Mouse (Mus musculus) lung, embryonic 16.5 days (tissue): ENCODE measurements around the gene Actr1b. TPM values are rescaled to one million over a fixed set of nuclear protein-coding genes. Genes with fewer than 3 reads are reported as not detected.

Experiments used
- ATAC-seq: fragments of 200-750 bp; cut with Nextera tagmentation; 2 replicates; pipeline ENCODE4 v1.8.0; 2017; ENCODE audit warnings: low read depth, mild to moderate bottlenecking, moderate library complexity
- H3K27ac ChIP-seq: fragments of 300-500 bp; sonication (generic); 2 replicates; pipeline ENCODE4 v1.5.1; 2014; ENCODE audit warnings: mild to moderate bottlenecking, control low read depth, low read length
- H3K27me3 ChIP-seq: fragments of 300-500 bp; sonication (generic); 2 replicates; pipeline ENCODE4 v1.6.1; 2014; ENCODE audit warnings: low read depth, low read length, mixed read lengths; ENCODE audit not compliant: control insufficient read depth, insufficient read depth
- H3K36me3 ChIP-seq: fragments of 300-500 bp; sonication (generic); 2 replicates; pipeline ENCODE4 v1.6.1; 2014; ENCODE audit warnings: low read length; ENCODE audit not compliant: control insufficient read depth, insufficient read depth
- H3K4me1 ChIP-seq: fragments of 300-500 bp; sonication (generic); replicated peaks from 2 replicates; pipeline ENCODE4 v1.6.1; 2014; ENCODE audit warnings: low read length, mixed read lengths; ENCODE audit not compliant: control insufficient read depth, insufficient read depth
- H3K4me2 ChIP-seq: fragments of 300-500 bp; sonication (generic); 2 replicates; pipeline ENCODE4 v1.6.1; 2014; ENCODE audit warnings: low read depth, low read length, control low read depth
- H3K4me3 ChIP-seq: fragments of 300-500 bp; sonication (generic); 2 replicates; pipeline ENCODE4 v1.5.1; 2014; ENCODE audit warnings: mild to moderate bottlenecking, low read length, control low read depth
- H3K9ac ChIP-seq: fragments of 300-500 bp; sonication (generic); 2 replicates; pipeline ENCODE4 v1.6.1; 2014; ENCODE audit warnings: low read length, control low read depth
- H3K9me3 ChIP-seq: fragments of 300-500 bp; sonication (generic); 2 replicates; pipeline ENCODE4 v1.6.1; 2016; ENCODE audit warnings: low read length; ENCODE audit not compliant: control insufficient read depth
- WGBS: fragments of 180-500 bp; shearing (Covaris S2); extraction: QIAGEN DNeasy Blood & Tissue Kit; methylation state at CpG from one replicate; pipeline ENCODE4 v1.1.7; 2014; 5-methylcytosine and 5-hydroxymethylcytosine counted together
- polyA plus RNA-seq: library from polyadenylated mRNA; unstranded; fragments of >200 nt; fragmentation: Nextera tagmentation; extraction: Ambion mirVana; gene quantifications from 2 replicates; pipeline ENCODE4 v1.2.1, GENCODE M21; 2015

Actr1b gene
- polyA plus RNA-seq, 1 experiment from 2014 or later = 93.1 TPM

DNA sequence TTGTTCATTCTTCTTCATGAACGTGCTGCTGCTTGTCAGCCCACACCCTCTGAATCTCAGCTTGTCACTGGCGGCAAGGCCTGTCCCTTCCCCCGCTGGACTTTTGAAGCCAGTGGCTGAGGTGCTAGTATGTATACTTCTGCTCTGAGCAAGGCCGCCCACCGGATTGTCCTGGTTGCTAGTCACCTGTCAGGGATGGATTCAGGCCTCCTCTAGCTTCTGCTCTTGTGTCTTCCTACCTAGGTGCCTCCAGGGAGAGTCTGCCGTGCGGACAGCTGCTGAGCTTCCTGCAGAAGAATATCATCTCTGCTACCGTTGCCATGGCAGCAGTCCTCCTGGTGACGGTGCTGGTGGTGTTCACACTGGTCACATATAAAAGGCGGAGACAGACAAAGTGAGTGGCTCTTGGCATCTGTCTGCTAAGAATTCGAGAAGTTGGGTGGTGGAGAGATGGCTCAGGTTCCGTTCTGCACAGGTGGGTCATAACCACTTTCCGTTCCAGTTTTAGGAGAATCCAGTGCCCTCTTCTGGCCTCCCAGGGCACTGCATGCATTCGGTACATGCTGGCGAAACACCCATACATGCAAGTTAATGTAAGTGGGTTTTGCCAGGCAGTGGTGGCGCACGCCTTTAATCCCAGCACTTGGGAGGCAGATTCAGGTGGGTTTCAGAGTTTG is 30.2 kb upstream of the Actr1b start:
- 13% methylated on average over 17 of the region's 17 CpGs for WGBS
- no peaks in the 10 kb centered on the region for H3K4me1 ChIP-seq
- ATAC-seq = no peak

GRCm38 (mm10) chr1:36743046-36743445 is 28.8 kb upstream of the Actr1b start:
- Histone ChIP-seq H3K36me3 (no peaks in the 10 kb centered on the region), H3K4me2 (no peak overlapping the region), H3K4me3 (no peak overlapping the region), H3K4me1 (no peaks in the 10 kb centered on the region), H3K27ac (no peak overlapping the region), H3K9me3 (no peaks in the 10 kb centered on the region), H3K9ac (no peak overlapping the region), H3K27me3 (peaks cover 3% of the 10 kb centered on the region; the same call in 1 of the 2 replicates)
- WGBS = 60% methylated on average over 9 of the region's 9 CpGs
- no peak for ATAC-seq

More for the DNA sequence above, 30.2 kb upstream of the Actr1b start:
- Histone ChIP-seq H3K4me3 (peak overlapping the region; percentile 18; the same call in 1 of the 2 replicates), H3K9ac (no peak overlapping the region), H3K27ac (no peak overlapping the region), H3K27me3 (peaks cover 3% of the 10 kb centered on the region; the same call in 1 of the 2 replicates), H3K9me3 (no peaks in the 10 kb centered on the region), H3K4me2 (peak overlapping the region; percentile 41), H3K36me3 (no peaks in the 10 kb centered on the region)

DNA sequence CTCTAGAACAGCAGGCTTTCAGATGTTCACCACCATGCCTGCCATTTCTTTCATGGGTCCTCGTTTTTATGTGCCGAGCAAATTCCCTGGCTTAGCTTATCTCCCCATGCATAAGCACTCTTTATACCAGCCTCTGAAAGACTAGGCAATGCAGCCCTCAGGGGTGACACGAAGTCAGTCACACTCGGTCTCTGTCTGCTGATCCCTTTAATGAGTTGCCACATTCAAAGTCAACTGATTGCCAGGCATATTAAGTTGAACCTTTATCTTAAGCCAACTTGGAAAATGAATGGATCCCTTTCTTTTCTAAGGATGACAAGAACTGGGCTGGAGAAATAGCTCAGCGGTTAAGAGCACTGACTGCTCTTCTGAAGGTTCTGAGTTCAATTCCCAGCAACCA is 25.0 kb upstream of the Actr1b start:
- Histone ChIP-seq H3K9me3 (no peaks in the 10 kb centered on the region), H3K27me3 (peaks cover 3% of the 10 kb centered on the region; the same call in 1 of the 2 replicates), H3K4me1 (no peaks in the 10 kb centered on the region), H3K4me2 (no peak overlapping the region), H3K36me3 (no peaks in the 10 kb centered on the region), H3K4me3 (no peak overlapping the region), H3K27ac (no peak overlapping the region), H3K9ac (no peak overlapping the region)
- ATAC-seq = no peak
- 59% methylated on average over 5 of the region's 5 CpGs for WGBS

DNA sequence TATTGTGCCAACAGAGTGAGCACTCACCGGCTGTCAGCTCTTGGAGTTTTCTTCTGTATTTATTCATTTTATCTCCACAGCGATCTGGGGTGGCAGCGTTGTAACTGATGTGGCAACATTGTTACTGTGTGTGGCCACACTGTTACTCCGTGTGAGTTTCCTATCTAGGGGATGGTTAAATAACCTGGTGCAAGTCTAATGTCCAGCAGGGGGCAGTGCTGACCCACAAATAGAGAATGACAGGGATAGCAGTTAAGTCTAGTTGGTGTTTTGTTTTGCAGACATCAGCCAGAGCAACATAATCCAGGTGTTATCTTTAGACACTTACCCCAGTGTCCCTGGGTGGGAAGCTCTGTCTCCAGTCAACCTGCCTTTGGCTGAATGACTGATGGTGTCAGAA is 23.1 kb upstream of the Actr1b start:
- no peak overlapping the region for H3K4me2 ChIP-seq
- no peak; the same call in 1 of the 2 replicates for ATAC-seq
- H3K27me3 ChIP-seq = no peaks in the 10 kb centered on the region
- WGBS = 11% methylated on average over 4 of the region's 4 CpGs
- no peak overlapping the region for H3K9ac ChIP-seq
- no peak overlapping the region for H3K27ac ChIP-seq
- H3K4me3 ChIP-seq = no peak overlapping the region
- H3K36me3 ChIP-seq = no peaks in the 10 kb centered on the region
- H3K9me3 ChIP-seq = no peaks in the 10 kb centered on the region
- no peaks in the 10 kb centered on the region for H3K4me1 ChIP-seq

DNA sequence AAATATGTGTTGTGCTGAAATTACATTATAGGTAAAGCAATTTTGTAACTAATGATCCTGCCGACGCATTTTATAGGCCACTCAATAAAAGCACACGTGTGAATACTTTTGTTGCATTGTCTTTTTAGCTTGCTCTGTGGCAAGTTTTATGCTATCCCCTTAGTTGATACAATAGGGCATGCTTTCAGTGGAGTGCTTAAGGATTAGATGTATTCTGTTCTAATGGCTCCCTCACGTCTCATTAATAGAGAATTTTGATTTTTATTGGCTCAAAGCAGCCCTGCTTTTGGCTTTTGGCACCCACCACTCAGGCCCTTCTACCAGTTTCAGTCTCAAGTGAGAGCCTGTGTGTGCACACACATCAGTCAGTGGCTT is 9.8 kb upstream of the Actr1b start:
- Histone ChIP-seq H3K9me3 (no peaks in the 10 kb centered on the region), H3K4me3 (no peak overlapping the region), H3K9ac (no peak overlapping the region), H3K27me3 (no peaks in the 10 kb centered on the region), H3K4me1 (peaks cover 4% of the 10 kb centered on the region), H3K27ac (no peak overlapping the region), H3K36me3 (no peaks in the 10 kb centered on the region), H3K4me2 (no peak overlapping the region)
- ATAC-seq = no peak
- WGBS = 67% methylated on average over 4 of the region's 4 CpGs

DNA sequence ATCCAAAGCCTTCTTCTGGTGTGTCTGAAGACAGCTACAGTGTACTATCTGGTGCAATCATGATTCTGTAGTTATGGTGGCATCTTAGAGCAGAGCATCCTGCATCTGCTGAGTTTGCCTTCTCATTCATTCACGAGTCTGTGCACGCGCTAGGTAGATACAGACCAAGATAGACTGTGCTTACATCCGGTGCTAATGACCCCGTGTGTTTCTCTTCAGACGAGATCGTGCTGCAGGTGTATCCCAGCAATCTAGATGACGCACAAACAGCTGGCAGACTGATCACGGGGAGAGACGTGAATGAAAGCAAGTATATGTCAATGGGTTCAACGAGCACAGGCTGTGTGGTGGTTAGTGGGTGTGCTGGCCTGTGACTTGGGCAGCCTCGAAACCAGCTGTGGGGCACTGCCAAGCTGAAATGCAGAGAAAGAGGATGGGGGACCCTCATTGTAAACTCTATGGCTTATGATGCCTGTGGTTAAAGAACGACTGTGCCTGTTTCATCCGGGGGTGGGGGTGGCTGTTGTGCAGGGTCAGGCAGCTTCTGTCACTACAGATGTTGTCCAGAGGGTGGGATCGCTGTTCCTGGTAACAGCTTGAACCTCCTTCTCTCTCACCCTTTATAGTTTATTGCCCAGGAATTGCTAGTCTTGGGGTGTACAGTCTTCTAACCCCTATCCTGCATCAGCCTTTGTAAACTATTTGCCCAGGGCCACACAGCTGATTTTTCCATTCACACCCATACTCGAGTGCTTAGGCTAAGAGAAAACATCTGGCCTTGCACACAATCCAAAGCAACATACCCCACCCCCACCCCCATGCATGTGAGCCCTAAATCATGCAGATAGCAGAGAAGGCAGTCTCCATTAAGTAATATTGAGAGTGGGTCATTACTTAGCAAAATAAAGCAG is 9.2 kb upstream of the Actr1b start:
- Histone ChIP-seq H3K36me3 (no peaks in the 10 kb centered on the region), H3K9me3 (no peaks in the 10 kb centered on the region), H3K4me1 (peaks cover 4% of the 10 kb centered on the region), H3K4me3 (no peak overlapping the region), H3K27ac (no peak overlapping the region), H3K27me3 (no peaks in the 10 kb centered on the region), H3K9ac (no peak overlapping the region), H3K4me2 (no peak overlapping the region)
- peak; percentile 60 for ATAC-seq
- WGBS = 55% methylated on average over 16 of the region's 16 CpGs

DNA sequence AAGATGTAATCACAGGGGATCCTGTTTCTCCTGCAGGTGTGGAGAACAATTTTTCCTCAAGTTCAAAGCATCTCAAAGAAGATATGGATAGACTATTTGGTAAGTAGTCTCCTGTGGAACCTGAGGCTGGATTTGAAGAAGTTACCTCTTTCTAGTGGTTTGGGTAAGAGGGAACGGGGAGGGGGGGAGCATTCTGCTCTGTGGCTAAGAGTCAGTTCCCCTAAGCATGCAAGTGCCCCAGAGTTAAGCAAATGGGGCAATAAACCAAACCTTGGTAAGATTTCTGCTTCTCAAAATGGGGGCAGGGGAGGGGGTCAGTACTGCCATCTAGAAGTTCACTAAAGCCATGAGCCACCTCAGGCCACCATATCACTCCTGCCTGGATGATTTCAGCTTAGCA is 4.6 kb upstream of the Actr1b start:
- 61% methylated on average over 1 of the region's 1 CpGs for WGBS
- no peaks in the 10 kb centered on the region for H3K9me3 ChIP-seq
- H3K9ac ChIP-seq = no peak overlapping the region
- H3K4me1 ChIP-seq = peaks cover 4% of the 10 kb centered on the region
- no peaks in the 10 kb centered on the region for H3K36me3 ChIP-seq
- H3K4me2 ChIP-seq = no peak overlapping the region
- ATAC-seq = no peak
- no peak overlapping the region for H3K27ac ChIP-seq
- no peaks in the 10 kb centered on the region for H3K27me3 ChIP-seq
- no peak overlapping the region for H3K4me3 ChIP-seq

- H3K9me3 ChIP-seq = no peaks in the 10 kb centered on the region
- no peak overlapping the region for H3K4me3 ChIP-seq
- no peak overlapping the region for H3K27ac ChIP-seq
- H3K4me1 ChIP-seq = peaks cover 13% of the 10 kb centered on the region
- no peak overlapping the region for H3K9ac ChIP-seq
- H3K4me2 ChIP-seq = no peak overlapping the region
- 90% methylated on average over 2 of the region's 2 CpGs for WGBS
- no peaks in the 10 kb centered on the region for H3K36me3 ChIP-seq
- H3K27me3 ChIP-seq = no peaks in the 10 kb centered on the region
- no peak for ATAC-seq
Observed at GRCm38 (mm10) chr1:36711104-36711503, 3.1 kb downstream of the Actr1b start.

DNA sequence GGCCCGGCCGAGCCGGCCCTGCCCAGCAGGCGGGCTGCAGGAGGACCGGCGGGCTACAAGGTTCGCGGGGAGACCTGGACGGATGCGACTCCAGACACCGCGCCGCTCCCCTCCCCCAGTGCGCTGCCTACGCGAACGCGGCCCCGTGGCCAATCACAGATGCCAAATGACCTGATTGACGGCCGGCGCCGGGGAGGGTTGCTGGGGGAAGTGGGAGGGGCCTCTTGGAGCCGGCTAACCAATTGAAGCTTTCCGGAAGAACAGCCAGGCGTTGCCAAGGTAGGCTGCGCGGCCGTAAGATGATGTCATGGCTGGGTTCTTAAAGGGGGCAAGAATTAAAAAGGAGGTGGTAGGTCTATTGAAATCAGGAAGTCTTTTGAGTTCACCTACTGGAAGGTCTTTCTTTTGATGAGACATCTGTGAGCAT is 4.4 kb downstream of the Actr1b start, which contains the start of gene 4933424G06Rik:
Gene 4933424G06Rik, plus strand, starts transcription at position 296 of the 427 bp plus-strand sequence.
- peak; percentile 98 for ATAC-seq
- Histone ChIP-seq H3K27me3 (no peaks in the 10 kb centered on the region), H3K9me3 (no peaks in the 10 kb centered on the region), H3K4me1 (peaks cover 13% of the 10 kb centered on the region), H3K4me2 (peak within 1 kb of the TSS; percentile 86), H3K27ac (peak within 1 kb of the TSS; percentile 79), H3K36me3 (peaks cover 4% of the 10 kb centered on the region; the same call in 1 of the 2 replicates), H3K4me3 (peak within 1 kb of the TSS; percentile 98), H3K9ac (peak within 1 kb of the TSS; percentile 94)
- WGBS = under 1% methylated on average over 29 of the region's 29 CpGs
